Mouse (Mus musculus) G1E (cell line): ENCODE data around the gene Hmg20b.

ENCODE experiments used
- CTCF ChIP-seq: IDR thresholded peaks from 2 replicates; pipeline ENCODE4 v1.5.1; 2012; ENCODE audit warnings: low read depth, low read length, inconsistent platforms, mixed read lengths
- GATA1 ChIP-seq: IDR thresholded peaks from 2 replicates; pipeline ENCODE4 v1.6.1; 2012; ENCODE audit warnings: borderline replicate concordance, low read length, inconsistent platforms, mixed read lengths

DNA sequence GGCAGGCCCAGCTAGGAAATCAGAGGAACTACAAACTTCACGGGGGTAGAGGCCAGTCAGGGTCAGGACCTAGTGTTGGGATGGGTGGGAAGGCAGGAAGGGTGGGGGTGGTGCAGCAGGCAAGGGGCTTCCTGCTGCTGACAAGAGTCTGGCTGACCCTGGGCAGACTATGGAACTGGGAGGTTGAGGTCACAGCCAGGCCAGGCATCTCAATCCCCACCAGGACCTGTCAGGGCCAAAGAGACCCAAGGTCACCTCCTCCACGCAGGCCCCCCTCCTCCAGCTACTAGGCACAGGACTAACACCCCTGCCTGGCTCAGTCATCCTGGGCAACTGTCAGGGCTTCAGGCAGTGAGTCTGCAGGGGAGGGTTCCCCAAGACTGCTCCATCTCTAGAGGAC is 22.3 kb downstream of the Hmg20b start:
- TF ChIP-seq CTCF (no peak), GATA1 (no peak)
